Mouse (Mus musculus) liver (tissue): ENCODE measurements around the gene Bicd2.

ENCODE experiments used
- DNase-seq: peaks from one replicate; pipeline ENCODE4 v3.0.0-alpha.2; 2020; ENCODE audit warnings: mixed read lengths

The Bicd2 gene

GRCm38 (mm10) chr13:49402628-49403027, 61.2 kb downstream of the Bicd2 start:
- DNase-seq, result no peak

- DNase-seq, result no peak
Measured at GRCm38 (mm10) chr13:49407795-49408194, 66.4 kb downstream of the Bicd2 start.

- DNase-seq, result peak; percentile 99
Measured at GRCm38 (mm10) chr13:49420754-49421605, 79.6 kb downstream of the Bicd2 start, which contains the start of gene Ippk. Gene Ippk (plus strand): TSS chr13:49421249.

GRCm38 (mm10) chr13:49421606-49421917, 80.2 kb downstream of the Bicd2 start:
- DNase-seq, result peak; percentile 36

DNA sequence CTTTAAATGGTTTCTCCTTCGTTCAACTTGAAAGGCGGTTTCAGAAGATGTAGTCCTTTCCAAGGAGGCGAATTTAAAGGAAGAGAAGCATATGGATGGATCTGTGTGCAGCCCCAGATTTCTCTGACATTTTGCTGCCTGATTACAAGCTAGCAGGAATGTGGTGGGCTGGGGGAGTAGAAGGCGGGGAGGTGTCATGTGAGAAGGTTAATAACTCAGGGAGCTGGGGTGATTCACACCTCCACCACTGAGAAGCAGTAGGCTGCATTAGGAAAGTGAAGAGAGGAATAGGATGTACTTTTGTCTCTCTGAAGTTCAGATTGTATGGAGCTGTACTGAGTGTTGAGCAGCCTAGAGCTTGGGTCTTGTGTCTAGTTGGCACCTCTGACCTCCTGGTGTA, 80.6 kb downstream of the Bicd2 start:
- DNase-seq, result no peak

DNA sequence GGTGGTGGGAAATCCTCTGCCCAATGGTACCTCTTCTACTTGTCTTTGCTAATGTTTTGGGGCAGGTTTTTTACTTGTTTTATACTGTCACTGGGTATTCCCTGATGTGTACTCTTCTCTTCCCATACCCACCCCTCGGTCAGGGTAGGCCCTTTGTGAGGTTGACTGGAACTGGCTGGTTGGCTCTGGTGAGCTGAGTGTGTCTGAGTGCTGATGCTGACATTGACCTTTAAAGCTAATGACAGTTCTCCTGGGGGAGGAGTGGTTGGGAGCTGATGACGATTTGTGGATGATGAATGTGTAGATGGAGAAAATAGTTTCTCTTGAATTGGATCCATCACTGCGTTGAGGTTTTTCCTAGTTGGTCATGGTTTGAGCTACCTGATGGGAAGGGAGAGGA, 85.4 kb downstream of the Bicd2 start:
- no peak for DNase-seq

- DNase-seq, result no peak
Measured at GRCm38 (mm10) chr13:49428042-49428675, 86.8 kb downstream of the Bicd2 start.

GRCm38 (mm10) chr13:49430529-49430928, 89.1 kb downstream of the Bicd2 start:
- no peak for DNase-seq

DNA sequence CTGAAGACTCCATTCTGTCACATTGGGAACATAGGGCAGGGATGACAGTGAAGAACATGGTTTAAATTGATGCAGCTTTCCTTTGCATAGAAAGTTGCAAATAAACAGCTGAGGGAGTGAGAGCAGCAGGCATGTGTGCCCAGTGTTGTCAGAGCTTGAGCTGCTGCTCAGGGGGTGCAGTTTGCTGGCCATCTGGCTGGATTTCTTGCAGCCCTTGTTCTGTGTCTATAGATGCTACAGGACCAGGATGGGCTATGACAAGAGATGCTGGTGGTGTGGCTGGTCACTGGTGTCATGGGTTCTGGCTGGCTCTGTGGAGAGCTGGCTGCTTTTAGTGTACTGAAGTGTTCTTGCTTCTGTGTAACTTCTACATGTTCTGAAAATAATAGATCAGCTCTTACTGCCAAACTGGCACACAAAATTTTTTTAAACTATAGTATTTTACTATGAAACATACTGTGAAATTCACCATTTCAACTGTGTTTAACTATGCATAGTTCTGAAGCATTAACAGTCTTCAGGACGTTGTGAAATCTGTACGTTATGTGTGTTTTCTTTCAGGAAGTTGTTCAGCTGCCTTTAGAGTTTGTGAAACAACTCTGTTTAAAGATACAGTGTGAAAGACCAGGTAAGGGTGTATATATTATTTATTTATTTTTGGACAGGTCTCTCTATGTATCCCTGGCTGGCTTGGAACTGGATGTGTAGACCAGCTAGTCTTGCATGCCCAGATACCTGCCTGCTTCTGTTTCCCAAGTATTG, 92.1 kb downstream of the Bicd2 start:
- no peak for DNase-seq

- DNase-seq, result no peak
Measured at GRCm38 (mm10) chr13:49435745-49436144, 94.4 kb downstream of the Bicd2 start.

DNA sequence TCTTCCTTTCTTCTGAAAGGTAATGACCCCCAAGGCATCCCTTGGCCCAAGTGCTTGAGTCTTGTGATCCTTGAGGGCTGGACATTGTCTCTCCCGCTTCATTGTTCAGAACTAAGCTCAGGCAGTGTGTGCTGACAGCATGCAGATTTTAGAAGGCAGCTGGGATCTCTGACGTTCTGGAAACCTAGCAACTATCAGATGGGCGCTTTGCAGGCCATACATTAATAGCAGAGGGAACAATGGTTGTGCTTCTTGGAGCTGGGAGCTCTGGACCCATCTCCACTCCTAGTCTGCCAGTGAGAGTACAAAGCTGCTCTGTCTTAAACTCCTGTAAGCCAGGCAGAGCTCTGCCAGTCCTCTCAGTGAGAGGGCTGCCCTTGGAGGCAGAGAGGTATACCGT, 94.8 kb downstream of the Bicd2 start:
- no peak for DNase-seq
